8 mouse cellular contexts compared by ENCODE assay signal in the genomic region with DNA sequence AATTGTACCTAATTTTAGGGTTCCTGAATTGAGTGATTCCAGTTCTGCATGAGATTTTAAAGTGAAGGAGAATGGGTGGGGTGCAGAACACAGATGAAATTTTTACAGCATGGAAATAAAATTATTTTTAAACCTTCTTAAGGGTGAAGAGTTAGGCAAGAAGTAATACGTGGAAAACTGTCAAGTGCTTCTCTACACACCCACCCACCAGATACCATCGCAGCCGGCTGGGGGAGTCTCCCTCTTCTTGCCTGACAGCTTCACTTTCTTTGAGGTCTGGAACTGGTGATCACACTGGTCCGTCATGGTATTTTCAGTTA. TPM values are rescaled to one million over a fixed set of nuclear protein-coding genes. Genes with fewer than 3 reads are reported as not detected.
A peak's percentile ranks its signal among the peaks of the same experiment; 100 is the strongest.
DNase-seq lines count a peak whose midpoint lies in the region; ATAC-seq lines count a peak whose summit lies in the region.

No protein-coding gene starts in this region.

- H3K9me3 ChIP-seq in kidney, embryonic 14.5 days (ENCODE audit: control insufficient read depth, low read length), result no peaks in the 10 kb centered on the region
- H3K9me3 ChIP-seq in hindbrain, embryonic 14.5 days (ENCODE audit: control insufficient read depth, low read length), result no peaks in the 10 kb centered on the region
- no peaks in the 10 kb centered on the region for H3K9me3 ChIP-seq in midbrain, embryonic 14.5 days (ENCODE audit: control insufficient read depth, low read length)

- no peak for DNase-seq in kidney, adult 9 months
- DNase-seq in hindbrain, embryonic 14.5 days (ENCODE audit: low spot score), result no peak
- no peak for DNase-seq in midbrain, embryonic 14.5 days
- DNase-seq in left cerebral cortex, adult 8-10 months (ENCODE audit: low spot score in 2 of 2), result no peak
- no peak for DNase-seq in adrenal gland, postnatal 4 days (ENCODE audit: low spot score in 2 of 2)
- DNase-seq in gastrocnemius, adult 18-20 months (ENCODE audit: low spot score), result no peak

- H3K9ac ChIP-seq in kidney, embryonic 14.5 days (ENCODE audit: low read depth, low read length), result peak overlapping the region; percentile 79
- peak overlapping the region; percentile 77 for H3K9ac ChIP-seq in hindbrain, embryonic 14.5 days
- H3K9ac ChIP-seq in midbrain, embryonic 14.5 days (replicated peaks; ENCODE audit: low read length), result peak overlapping the region; percentile 88

- peaks cover 21% of the 10 kb centered on the region for H3K27me3 ChIP-seq in kidney, embryonic 14.5 days (ENCODE audit: control insufficient read depth, insufficient read depth, low read length)
- peaks cover 3% of the 10 kb centered on the region; the same call in 1 of the 2 replicates for H3K27me3 ChIP-seq in hindbrain, embryonic 14.5 days (ENCODE audit: control insufficient read depth, insufficient read depth, low read length)
- peaks cover 11% of the 10 kb centered on the region for H3K27me3 ChIP-seq in midbrain, embryonic 14.5 days (ENCODE audit: control insufficient read depth, insufficient read depth, low read length)

- peaks cover 11% of the 10 kb centered on the region; the same call in 1 of the 2 replicates for H3K4me1 ChIP-seq in kidney, embryonic 14.5 days (ENCODE audit: control insufficient read depth, insufficient read depth, low read length)
- no peaks in the 10 kb centered on the region for H3K4me1 ChIP-seq in brown adipose tissue, adult 24 weeks (ENCODE audit: control insufficient read depth, insufficient read depth, insufficient read length, low read length)
- H3K4me1 ChIP-seq in hindbrain, embryonic 14.5 days (replicated peaks; ENCODE audit: control insufficient read depth, insufficient read depth, low read length), result peaks cover 29% of the 10 kb centered on the region
- H3K4me1 ChIP-seq in midbrain, embryonic 14.5 days (ENCODE audit: control insufficient read depth, insufficient read depth, low read length), result peaks cover 24% of the 10 kb centered on the region

- H3K27ac ChIP-seq in kidney, embryonic 14.5 days (ENCODE audit: low read depth, low read length), result peak overlapping the region; percentile 89
- peak overlapping the region; percentile 100 for H3K27ac ChIP-seq in brown adipose tissue, adult 24 weeks (replicated peaks; ENCODE audit: low read depth, low read length)
- H3K27ac ChIP-seq in hindbrain, embryonic 14.5 days, result peak overlapping the region; percentile 98
- peak overlapping the region; percentile 98 for H3K27ac ChIP-seq in midbrain, embryonic 14.5 days (replicated peaks; ENCODE audit: low read depth, low read length)

- 2% methylated on average over 4 of the region's 4 CpGs for WGBS in kidney, embryonic 14.5 days
- WGBS in hindbrain, embryonic 14.5 days, result 0% methylated on average over 4 of the region's 4 CpGs
- WGBS in midbrain, embryonic 14.5 days, result 2% methylated on average over 4 of the region's 4 CpGs

- H3K36me3 ChIP-seq in kidney, embryonic 14.5 days (ENCODE audit: control insufficient read depth, insufficient read depth, low read length), result no peaks in the 10 kb centered on the region
- H3K36me3 ChIP-seq in hindbrain, embryonic 14.5 days (replicated peaks; ENCODE audit: control insufficient read depth, insufficient read depth), result no peaks in the 10 kb centered on the region
- no peaks in the 10 kb centered on the region for H3K36me3 ChIP-seq in midbrain, embryonic 14.5 days (ENCODE audit: control insufficient read depth, insufficient read depth, low read length)

- H3K4me2 ChIP-seq in kidney, embryonic 14.5 days (replicated peaks; ENCODE audit: low read depth, low read length), result peak overlapping the region; percentile 100
- peak overlapping the region; percentile 70 for H3K4me2 ChIP-seq in hindbrain, embryonic 14.5 days (replicated peaks)
- H3K4me2 ChIP-seq in midbrain, embryonic 14.5 days (ENCODE audit: low read length), result peak overlapping the region; percentile 99

- ATAC-seq in kidney, embryonic 14.5 days (ENCODE audit: low FRiP score, low TSS enrichment), result no peak
- ATAC-seq in hindbrain, embryonic 14.5 days (ENCODE audit: low FRiP score), result no peak
- no peak; the same call in 1 of the 2 replicates for ATAC-seq in midbrain, embryonic 14.5 days (ENCODE audit: low FRiP score, low TSS enrichment)

- H3K4me3 ChIP-seq in kidney, embryonic 14.5 days (ENCODE audit: low read length), result peak overlapping the region; percentile 59
- peak overlapping the region; percentile 92 for H3K4me3 ChIP-seq in brown adipose tissue, adult 24 weeks (ENCODE audit: insufficient read depth, low read depth, low read length)
- H3K4me3 ChIP-seq in hindbrain, embryonic 14.5 days (replicated peaks; ENCODE audit: low read length), result peak overlapping the region; percentile 68
- peak overlapping the region; percentile 71 for H3K4me3 ChIP-seq in midbrain, embryonic 14.5 days (replicated peaks; ENCODE audit: low read depth, low read length)

RNA-seq across cellular contexts. Expression of a gene that starts 2.5 kb away (rescaled TPM):
- polyA plus RNA-seq in kidney, embryonic 14.5 days (2014; fragmentation: Nextera tagmentation; extraction: Ambion mirVana), result 0.04 and 0.08 TPM in 2 replicates
- 0.88 and 1.1 TPM in 2 replicates for polyA plus RNA-seq in brown adipose tissue, adult 24 weeks (2012; ENCODE audit: insufficient read depth, insufficient read length, missing spikeins)
- 1.6 and 2.3 TPM in 2 replicates for polyA plus RNA-seq in hindbrain, embryonic 14.5 days (2014; fragmentation: Nextera tagmentation; extraction: Ambion mirVana)
- polyA plus RNA-seq in midbrain, embryonic 14.5 days (2014; fragmentation: Nextera tagmentation; extraction: Ambion mirVana), result 1.1 and 1.4 TPM in 2 replicates
- total RNA-seq in left cerebral cortex, adult 8-10 months (2022), result 10 to 100 TPM; 12.4 to 17.3 (median 16.5) TPM
- 10 to 100 TPM; 31.5 to 36.2 TPM for total RNA-seq in adrenal gland, postnatal 4 days (2021)
- 10 to 100 TPM in 1 of 2 experiments, 1 to 10 TPM in 1; 9.8 to 56.7 TPM for total RNA-seq in gastrocnemius, adult 18-20 months (2021)
